Mouse (Mus musculus) layer of hippocampus, adult 11-12 months (tissue): ENCODE results near the gene Uvrag.

Experiments
- DNase-seq: peaks from one replicate; pipeline ENCODE4 v3.0.0; 2022; ENCODE audit warnings: low spot score

The Uvrag gene

GRCm38 (mm10) chr7:99139841-99140491, 975 bp downstream of the Uvrag start:
- no peak for DNase-seq

- DNase-seq = no peak
These were observed 3.4 kb downstream of the Uvrag start for GRCm38 (mm10) chr7:99137541-99137940.

GRCm38 (mm10) chr7:99136789-99137188, 4.2 kb downstream of the Uvrag start:
- DNase-seq = no peak

- DNase-seq = no peak
These were observed 7.0 kb downstream of the Uvrag start for GRCm38 (mm10) chr7:99133811-99134402.

GRCm38 (mm10) chr7:99132597-99132996, 8.3 kb downstream of the Uvrag start:
- DNase-seq = no peak

GRCm38 (mm10) chr7:99131819-99132353, 9.1 kb downstream of the Uvrag start:
- no peak for DNase-seq

GRCm38 (mm10) chr7:99128965-99129364, 12.0 kb downstream of the Uvrag start:
- DNase-seq = no peak

GRCm38 (mm10) chr7:99128020-99128950, 12.7 kb downstream of the Uvrag start:
- no peak for DNase-seq

- DNase-seq = no peak
These were observed 14.9 kb downstream of the Uvrag start for GRCm38 (mm10) chr7:99126057-99126456.

- no peak for DNase-seq
These were observed 18.3 kb downstream of the Uvrag start for GRCm38 (mm10) chr7:99122651-99123050.

GRCm38 (mm10) chr7:99120865-99121521, 19.9 kb downstream of the Uvrag start:
- DNase-seq = no peak

- no peak for DNase-seq
These were observed 20.9 kb downstream of the Uvrag start for GRCm38 (mm10) chr7:99120082-99120481.

GRCm38 (mm10) chr7:99116781-99117180, 24.2 kb downstream of the Uvrag start:
- DNase-seq = no peak

GRCm38 (mm10) chr7:99114006-99114726, 26.8 kb downstream of the Uvrag start:
- DNase-seq = no peak

GRCm38 (mm10) chr7:99107566-99107965, 33.4 kb downstream of the Uvrag start:
- DNase-seq = peak; percentile 27

GRCm38 (mm10) chr7:99106714-99107270, 34.1 kb downstream of the Uvrag start:
- no peak for DNase-seq

- DNase-seq = no peak
These were observed 39.0 kb downstream of the Uvrag start for GRCm38 (mm10) chr7:99101767-99102593.

GRCm38 (mm10) chr7:99101076-99101475, 39.9 kb downstream of the Uvrag start:
- DNase-seq = no peak

- DNase-seq = no peak
These were observed 40.4 kb downstream of the Uvrag start for GRCm38 (mm10) chr7:99100573-99100972.

- DNase-seq = no peak
These were observed 40.9 kb downstream of the Uvrag start for GRCm38 (mm10) chr7:99100087-99100486.
